Comparison of ENCODE assay signal across 12 mouse cellular contexts in the genomic region with DNA sequence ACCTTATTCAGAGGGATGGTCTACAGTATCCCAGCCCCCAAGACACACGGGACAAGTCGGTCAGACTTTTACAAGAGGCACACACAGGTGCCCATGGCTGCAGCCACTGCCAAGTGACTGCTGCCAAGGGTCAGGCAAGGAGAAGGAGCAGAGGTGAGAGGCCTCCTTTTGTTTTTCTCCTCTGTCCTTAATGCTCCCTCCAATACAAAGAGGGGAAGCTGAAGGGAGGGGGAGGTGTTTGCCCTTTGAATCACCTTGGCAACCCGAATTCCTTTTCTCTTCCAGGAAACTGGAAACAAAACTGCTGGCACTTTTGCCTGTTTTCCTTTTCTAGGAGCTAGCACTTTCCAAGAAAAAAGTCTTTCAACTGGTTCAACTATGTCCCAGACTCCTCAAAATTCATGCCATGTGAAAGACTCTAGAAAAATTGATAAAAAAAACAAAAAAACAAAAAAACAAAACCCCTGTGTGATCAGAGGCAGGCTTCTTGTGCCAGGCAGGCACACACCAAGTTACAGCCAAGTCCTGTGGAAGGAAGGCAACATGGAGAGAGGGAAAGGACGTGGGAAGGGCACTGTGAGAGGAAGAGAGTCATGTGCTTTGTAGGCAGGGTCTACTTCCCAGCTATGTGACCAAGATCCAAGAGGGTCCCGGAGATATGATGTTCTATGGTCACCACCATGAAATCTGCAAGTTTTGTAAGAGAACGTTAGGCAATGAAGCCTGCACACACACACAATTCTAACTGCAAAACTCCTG.
A peak's percentile ranks its signal among the peaks of the same experiment; 100 is the strongest.
DNase-seq lines count a peak whose midpoint lies in the region; ATAC-seq lines count a peak whose summit lies in the region.
"Had no signal": no experiment of that assay in that cellular context is flagged by ENCODE, and none has a peak within 500 bp of the region (broad histone marks: within the 10 kb centered on the region; RNA-seq: fewer than 3 reads in every experiment).

No protein-coding gene starts in this region.

- no peaks in the 10 kb centered on the region for H3K27me3 ChIP-seq in forebrain, embryonic 12.5 days
- no peaks in the 10 kb centered on the region for H3K27me3 ChIP-seq in intestine, embryonic 16.5 days (replicated peaks; ENCODE audit: control insufficient read depth, insufficient read depth, low read length)
- H3K27me3 ChIP-seq: intestine, embryonic 15.5 days; Patski had no signal

- no peak; the same call in 1 of the 2 replicates for ATAC-seq in forebrain, embryonic 12.5 days (ENCODE audit: low FRiP score)
- no peak for ATAC-seq in erythroid progenitor cell, adult 5-6 weeks (replicated peaks; ENCODE audit: low FRiP score, poor library complexity, severe bottlenecking)
- no peak for ATAC-seq in intestine, embryonic 16.5 days
- ATAC-seq: intestine, embryonic 15.5 days; Patski had no signal

- DNase-seq in kidney, adult 9 months: peak; percentile 40
- DNase-seq in kidney, postnatal 10 days: no peak
- peak; percentile 32 for DNase-seq in NIH3T3 (ENCODE audit: low read depth)
- peak; percentile 47 for DNase-seq in kidney, postnatal 14 days
- DNase-seq in frontal cortex, postnatal 10 days (ENCODE audit: low spot score in 2 of 2): no peak
- DNase-seq: right cerebral cortex, postnatal 14 days had no signal

- H3K4me1 ChIP-seq in forebrain, embryonic 12.5 days: peaks cover 19% of the 10 kb centered on the region
- H3K4me1 ChIP-seq in intestine, embryonic 16.5 days (ENCODE audit: control insufficient read depth, insufficient read depth, low read length): 0 out of 2 replicates have a peak, but pooled peaks cover 2% of the 10 kb centered on the region
- H3K4me1 ChIP-seq: intestine, embryonic 15.5 days had no signal

- no peaks in the 10 kb centered on the region for H3K36me3 ChIP-seq in forebrain, embryonic 12.5 days (replicated peaks)
- no peaks in the 10 kb centered on the region for H3K36me3 ChIP-seq in intestine, embryonic 16.5 days (ENCODE audit: control insufficient read depth, insufficient read depth, low read length)
- H3K36me3 ChIP-seq: intestine, embryonic 15.5 days had no signal

- no peak overlapping the region for H3K9ac ChIP-seq in forebrain, embryonic 12.5 days
- no peak overlapping the region for H3K9ac ChIP-seq in intestine, embryonic 16.5 days (ENCODE audit: low read depth, low read length)
- H3K9ac ChIP-seq: intestine, embryonic 15.5 days had no signal

- 33% methylated on average over 6 of the region's 6 CpGs for WGBS in forebrain, embryonic 12.5 days
- WGBS in intestine, embryonic 16.5 days: 45% methylated on average over 6 of the region's 6 CpGs

- no peaks in the 10 kb centered on the region for H3K9me3 ChIP-seq in forebrain, embryonic 12.5 days
- H3K9me3 ChIP-seq in intestine, embryonic 16.5 days (ENCODE audit: control insufficient read depth, low read length): no peaks in the 10 kb centered on the region
- H3K9me3 ChIP-seq: intestine, embryonic 15.5 days had no signal

- no peak overlapping the region for H3K4me3 ChIP-seq in forebrain, embryonic 12.5 days (replicated peaks)
- no peak overlapping the region for H3K4me3 ChIP-seq in intestine, embryonic 16.5 days (ENCODE audit: low read length)
- H3K4me3 ChIP-seq: erythroblast, embryonic 14.5 days; intestine, embryonic 15.5 days had no signal

- peak overlapping the region; percentile 6; the same call in 1 of the 2 replicates for H3K4me2 ChIP-seq in forebrain, embryonic 12.5 days
- H3K4me2 ChIP-seq in intestine, embryonic 16.5 days (ENCODE audit: low read depth, low read length): no peak overlapping the region
- H3K4me2 ChIP-seq: intestine, embryonic 15.5 days had no signal

- H3K27ac ChIP-seq in forebrain, embryonic 12.5 days: no peak overlapping the region
- H3K27ac ChIP-seq in intestine, embryonic 16.5 days (ENCODE audit: low read length): no peak overlapping the region
- H3K27ac ChIP-seq: intestine, embryonic 15.5 days had no signal

Comparison
In these comparisons a context has a peak if more than half of its experiments do, and no peak if none do; other contexts are left out.
1. DNase-seq: peak in kidney, adult 9 months (single experiment), NIH3T3 (single experiment) and kidney, postnatal 14 days (single experiment); none in kidney, postnatal 10 days (single experiment) and frontal cortex, postnatal 10 days (0 of 2).